Mouse (Mus musculus) midbrain, embryonic 15.5 days (tissue): ENCODE data around the gene Ccnt2. TPM values are rescaled to one million over a fixed set of nuclear protein-coding genes. Genes with fewer than 3 reads are reported as not detected.

ENCODE experiments used
- ATAC-seq: fragments of 200-750 bp; cut with Nextera tagmentation; replicated peaks from 2 replicates; pipeline ENCODE4 v1.8.0; 2017; ENCODE audit warnings: moderate TSS enrichment
- H3K27ac ChIP-seq: fragments of 300-500 bp; sonication (generic); 2 replicates; pipeline ENCODE4 v1.5.1; 2015; ENCODE audit warnings: mild to moderate bottlenecking, inconsistent platforms
- H3K27me3 ChIP-seq: fragments of 300-500 bp; sonication (generic); replicated peaks from 2 replicates; pipeline ENCODE4 v1.6.1; 2015; ENCODE audit warnings: inconsistent platforms
- H3K36me3 ChIP-seq: fragments of 300-500 bp; sonication (generic); replicated peaks from 2 replicates; pipeline ENCODE4 v1.6.1; 2015; ENCODE audit warnings: inconsistent platforms
- H3K4me1 ChIP-seq: fragments of 300-500 bp; sonication (generic); 2 replicates; pipeline ENCODE4 v1.6.1; 2015; ENCODE audit warnings: inconsistent platforms
- H3K4me2 ChIP-seq: fragments of 300-500 bp; sonication (generic); 2 replicates; pipeline ENCODE4 v1.6.1; 2015; ENCODE audit warnings: inconsistent platforms, mild to moderate bottlenecking, moderate library complexity
- H3K4me3 ChIP-seq: fragments of 300-500 bp; sonication (generic); 2 replicates; pipeline ENCODE4 v1.5.1; 2015; ENCODE audit warnings: mild to moderate bottlenecking, inconsistent platforms
- H3K9ac ChIP-seq: fragments of 300-500 bp; sonication (generic); 2 replicates; pipeline ENCODE4 v1.6.1; 2015; ENCODE audit warnings: mild to moderate bottlenecking, inconsistent platforms
- H3K9me3 ChIP-seq: fragments of 300-500 bp; sonication (generic); 2 replicates; pipeline ENCODE4 v1.6.1; 2016; ENCODE audit warnings: inconsistent platforms
- WGBS: fragments of 180-500 bp; shearing (Covaris S2); methylation state at CpG from one replicate; pipeline ENCODE4 v1.1.7; 2015; ENCODE audit warnings: mixed read lengths; 5-methylcytosine and 5-hydroxymethylcytosine counted together
- polyA plus RNA-seq: library from polyadenylated mRNA; unstranded; fragments of >200 nt; fragmentation: Nextera tagmentation; extraction: Ambion mirVana; gene quantifications from 2 replicates; pipeline ENCODE4 v1.2.1, GENCODE M21; 2015

Ccnt2 gene
- polyA plus RNA-seq, 1 experiment from 2014 or later: 117 TPM

- Histone ChIP-seq H3K27me3 (no peaks in the 10 kb centered on the region), H3K4me3 (peak overlapping the region; percentile 55), H3K9me3 (no peaks in the 10 kb centered on the region), H3K27ac (peak overlapping the region; percentile 92), H3K36me3 (no peaks in the 10 kb centered on the region), H3K4me1 (peaks cover 32% of the 10 kb centered on the region), H3K9ac (peak overlapping the region; percentile 44), H3K4me2 (peak overlapping the region; percentile 79)
- peak; percentile 52 for ATAC-seq
- 2% methylated on average over 14 of the region's 14 CpGs for WGBS
Measured at GRCm38 (mm10) chr1:127773198-127773802, 664 bp upstream of the Ccnt2 start.

DNA sequence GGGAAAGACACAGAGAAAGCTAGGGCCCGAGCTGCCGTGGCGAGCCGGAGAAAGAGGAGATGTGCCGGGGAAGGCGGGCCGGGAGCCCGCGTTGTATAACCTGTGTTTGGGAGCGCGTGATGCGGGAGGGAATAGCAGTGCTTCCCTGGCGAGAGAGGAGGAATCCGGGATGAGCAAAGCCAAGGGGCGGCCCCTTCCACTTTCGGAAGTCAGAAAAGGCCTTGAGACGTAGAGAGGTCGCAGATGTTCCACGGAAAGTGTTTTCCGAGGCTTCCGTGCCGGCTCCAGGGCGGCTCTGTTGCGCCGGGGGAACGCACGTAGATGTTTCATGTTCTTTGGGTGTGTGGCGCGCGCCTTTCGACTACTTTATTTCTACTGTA, 527 bp downstream of the Ccnt2 start:
- 0% methylated on average over 31 of the region's 31 CpGs for WGBS
- H3K4me1 ChIP-seq: peaks cover 32% of the 10 kb centered on the region
- peak overlapping the region; percentile 68 for H3K9ac ChIP-seq
- no peaks in the 10 kb centered on the region for H3K36me3 ChIP-seq
- no peaks in the 10 kb centered on the region for H3K27me3 ChIP-seq
- ATAC-seq: peak; percentile 71; the same call in 1 of the 2 replicates
- H3K27ac ChIP-seq: peak overlapping the region; percentile 92
- H3K4me3 ChIP-seq: peak overlapping the region; percentile 55
- H3K4me2 ChIP-seq: peak overlapping the region; percentile 79
- no peaks in the 10 kb centered on the region for H3K9me3 ChIP-seq

- Histone ChIP-seq H3K4me1 (peaks cover 38% of the 10 kb centered on the region), H3K9me3 (no peaks in the 10 kb centered on the region), H3K4me3 (peak overlapping the region; percentile 55), H3K36me3 (no peaks in the 10 kb centered on the region), H3K9ac (peak overlapping the region; percentile 68), H3K27ac (no peak overlapping the region), H3K4me2 (peak overlapping the region; percentile 79), H3K27me3 (no peaks in the 10 kb centered on the region)
- no peak for ATAC-seq
- WGBS: 9% methylated on average over 10 of the region's 10 CpGs
Measured at GRCm38 (mm10) chr1:127775206-127775720, 1.3 kb downstream of the Ccnt2 start.

- Histone ChIP-seq H3K36me3 (no peaks in the 10 kb centered on the region), H3K27ac (no peak overlapping the region), H3K4me2 (peak overlapping the region; percentile 79), H3K27me3 (no peaks in the 10 kb centered on the region), H3K4me3 (peak overlapping the region; percentile 10; the same call in 1 of the 2 replicates), H3K9ac (no peak overlapping the region), H3K4me1 (peaks cover 44% of the 10 kb centered on the region), H3K9me3 (no peaks in the 10 kb centered on the region)
- ATAC-seq: no peak
- WGBS: 57% methylated on average over 6 of the region's 6 CpGs
Measured at GRCm38 (mm10) chr1:127776246-127776645, 2.3 kb downstream of the Ccnt2 start.

DNA sequence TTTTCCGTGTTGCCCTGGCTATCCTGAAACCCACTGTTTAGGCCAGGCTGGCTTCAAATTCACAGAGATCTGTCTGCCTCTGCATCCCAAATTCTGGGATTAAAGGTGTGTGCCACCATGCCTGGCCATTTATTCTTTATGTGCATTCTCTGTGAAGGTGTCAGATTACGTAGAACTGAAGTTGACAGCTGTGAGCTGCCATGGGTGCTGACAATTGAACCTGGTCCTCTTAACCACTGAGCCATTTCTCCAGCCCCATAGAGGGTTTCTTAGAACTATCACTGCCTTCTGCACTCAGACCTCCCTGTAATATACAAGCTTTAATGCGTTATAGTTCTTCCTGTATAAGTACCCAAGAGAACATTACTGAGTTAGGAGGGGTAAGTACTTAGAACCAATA, 4.6 kb downstream of the Ccnt2 start:
- Histone ChIP-seq H3K4me1 (peaks cover 52% of the 10 kb centered on the region), H3K27me3 (no peaks in the 10 kb centered on the region), H3K4me3 (no peak overlapping the region), H3K27ac (no peak overlapping the region), H3K9me3 (no peaks in the 10 kb centered on the region), H3K9ac (no peak overlapping the region), H3K36me3 (no peaks in the 10 kb centered on the region), H3K4me2 (no peak overlapping the region)
- WGBS: 87% methylated on average over 3 of the region's 3 CpGs
- ATAC-seq: no peak

GRCm38 (mm10) chr1:127780142-127780541, 6.2 kb downstream of the Ccnt2 start:
- no peak for ATAC-seq
- WGBS: 36% methylated on average over 3 of the region's 3 CpGs
- H3K4me1 ChIP-seq: peaks cover 52% of the 10 kb centered on the region
- H3K9me3 ChIP-seq: no peaks in the 10 kb centered on the region
- no peak overlapping the region for H3K27ac ChIP-seq
- H3K36me3 ChIP-seq: no peaks in the 10 kb centered on the region
- no peaks in the 10 kb centered on the region for H3K27me3 ChIP-seq
- no peak overlapping the region for H3K9ac ChIP-seq
- no peak overlapping the region for H3K4me2 ChIP-seq
- no peak overlapping the region for H3K4me3 ChIP-seq

DNA sequence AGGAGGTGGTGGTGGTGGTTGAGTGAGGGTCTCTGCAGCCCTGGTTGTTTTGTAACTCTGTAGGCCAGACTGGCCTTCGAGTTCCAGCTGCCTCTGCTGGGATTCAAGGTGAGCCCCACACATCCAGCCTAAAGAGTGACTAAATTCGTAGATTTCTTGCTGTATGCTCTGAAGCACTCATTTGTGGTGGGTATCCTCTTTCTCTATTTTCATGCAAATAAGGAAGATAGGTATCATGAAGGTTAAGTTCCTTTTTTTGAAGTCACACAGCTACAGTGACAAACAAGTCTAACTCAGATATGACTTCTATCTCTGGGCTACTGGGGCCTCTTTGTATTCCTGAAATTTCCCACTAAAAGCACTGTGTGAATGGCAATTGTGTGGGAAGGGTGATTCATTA, 6.9 kb downstream of the Ccnt2 start:
- Histone ChIP-seq H3K27ac (no peak overlapping the region), H3K4me1 (peaks cover 48% of the 10 kb centered on the region), H3K9ac (no peak overlapping the region), H3K36me3 (no peaks in the 10 kb centered on the region), H3K27me3 (no peaks in the 10 kb centered on the region), H3K4me2 (no peak overlapping the region), H3K4me3 (no peak overlapping the region), H3K9me3 (no peaks in the 10 kb centered on the region)
- 79% methylated on average over 2 of the region's 2 CpGs for WGBS
- no peak for ATAC-seq

- no peak for ATAC-seq
Measured at GRCm38 (mm10) chr1:127783862-127784261, 9.9 kb downstream of the Ccnt2 start.

GRCm38 (mm10) chr1:127785882-127786281, 11.9 kb downstream of the Ccnt2 start:
- H3K27ac ChIP-seq: no peak overlapping the region
- peaks cover 26% of the 10 kb centered on the region for H3K4me1 ChIP-seq
- H3K9ac ChIP-seq: no peak overlapping the region
- no peak for ATAC-seq
- H3K4me3 ChIP-seq: no peak overlapping the region
- no peaks in the 10 kb centered on the region for H3K36me3 ChIP-seq
- 77% methylated on average over 1 of the region's 1 CpGs for WGBS
- H3K4me2 ChIP-seq: no peak overlapping the region
- no peaks in the 10 kb centered on the region for H3K9me3 ChIP-seq
- H3K27me3 ChIP-seq: no peaks in the 10 kb centered on the region

More at GRCm38 (mm10) chr1:127783862-127784261, 9.9 kb downstream of the Ccnt2 start:
- Histone ChIP-seq H3K27ac (no peak overlapping the region), H3K4me3 (no peak overlapping the region), H3K9ac (no peak overlapping the region), H3K4me1 (peaks cover 34% of the 10 kb centered on the region), H3K9me3 (no peaks in the 10 kb centered on the region), H3K4me2 (no peak overlapping the region), H3K36me3 (no peaks in the 10 kb centered on the region), H3K27me3 (no peaks in the 10 kb centered on the region)

GRCm38 (mm10) chr1:127788943-127789342, 15.0 kb downstream of the Ccnt2 start:
- no peaks in the 10 kb centered on the region for H3K9me3 ChIP-seq
- no peak for ATAC-seq
- 88% methylated on average over 6 of the region's 6 CpGs for WGBS
- H3K4me3 ChIP-seq: no peak overlapping the region
- no peaks in the 10 kb centered on the region for H3K27me3 ChIP-seq
- H3K4me1 ChIP-seq: peaks cover 4% of the 10 kb centered on the region
- no peak overlapping the region for H3K4me2 ChIP-seq
- no peak overlapping the region for H3K9ac ChIP-seq
- no peak overlapping the region for H3K27ac ChIP-seq
- 0 out of 2 replicates have a peak, but pooled peaks cover 5% of the 10 kb centered on the region for H3K36me3 ChIP-seq

GRCm38 (mm10) chr1:127793459-127793858, 19.5 kb downstream of the Ccnt2 start:
- no peaks in the 10 kb centered on the region for H3K4me1 ChIP-seq
- no peak overlapping the region for H3K4me3 ChIP-seq
- H3K27ac ChIP-seq: no peak overlapping the region
- 92% methylated on average over 1 of the region's 1 CpGs for WGBS
- no peak overlapping the region for H3K4me2 ChIP-seq
- no peaks in the 10 kb centered on the region for H3K9me3 ChIP-seq
- no peaks in the 10 kb centered on the region for H3K27me3 ChIP-seq
- 0 out of 2 replicates have a peak, but pooled peaks cover 5% of the 10 kb centered on the region for H3K36me3 ChIP-seq
- H3K9ac ChIP-seq: no peak overlapping the region
- no peak for ATAC-seq

- H3K36me3 ChIP-seq: peaks cover 8% of the 10 kb centered on the region; the same call in 1 of the 2 replicates
- H3K4me1 ChIP-seq: no peaks in the 10 kb centered on the region
- H3K27ac ChIP-seq: no peak overlapping the region
- no peak overlapping the region for H3K4me3 ChIP-seq
- H3K9me3 ChIP-seq: no peaks in the 10 kb centered on the region
- H3K4me2 ChIP-seq: no peak overlapping the region
- 92% methylated on average over 6 of the region's 6 CpGs for WGBS
- no peak for ATAC-seq
- no peak overlapping the region for H3K9ac ChIP-seq
- H3K27me3 ChIP-seq: no peaks in the 10 kb centered on the region
Measured at GRCm38 (mm10) chr1:127795087-127795769, 21.3 kb downstream of the Ccnt2 start.
